Mouse (Mus musculus): ENCODE measurements around the gene Clcn5. TPM values are rescaled to one million over a fixed set of nuclear protein-coding genes. Genes with fewer than 3 reads are reported as not detected.

Gene Clcn5
- polyA plus RNA-seq, 1 experiment from 2014 or later = 9.9 TPM

- H3K27ac ChIP-seq (ENCODE audit: low read length) = no peak overlapping the region
- H3K27me3 ChIP-seq (ENCODE audit: control insufficient read depth, insufficient read depth, low read depth, low read length) = no peaks in the 10 kb centered on the region
- H3K36me3 ChIP-seq (ENCODE audit: control insufficient read depth, insufficient read depth, low read length) = no peaks in the 10 kb centered on the region
- H3K4me3 ChIP-seq (ENCODE audit: low read length) = no peak overlapping the region
- H3K9ac ChIP-seq (ENCODE audit: low read length) = no peak overlapping the region
- H3K4me2 ChIP-seq (ENCODE audit: low read depth, low read length) = no peak overlapping the region
- 73% methylated on average over 2 of the region's 2 CpGs for WGBS
- no peaks in the 10 kb centered on the region for H3K4me1 ChIP-seq (replicated peaks; ENCODE audit: control insufficient read depth, insufficient read depth, low read length)
- no peak for ATAC-seq (ENCODE audit: low read depth)
- H3K9me3 ChIP-seq (ENCODE audit: control insufficient read depth, low read length) = no peaks in the 10 kb centered on the region
Observed at GRCm38 (mm10) chrX:7292981-7293380, 26.2 kb downstream of the Clcn5 start.

- no peak for ATAC-seq (ENCODE audit: low read depth)
- Histone ChIP-seq H3K9me3 (ENCODE audit: control insufficient read depth, low read length) (no peaks in the 10 kb centered on the region), H3K4me2 (ENCODE audit: low read depth, low read length) (no peak overlapping the region), H3K27me3 (ENCODE audit: control insufficient read depth, insufficient read depth, low read depth, low read length) (no peaks in the 10 kb centered on the region), H3K36me3 (ENCODE audit: control insufficient read depth, insufficient read depth, low read length) (no peaks in the 10 kb centered on the region), H3K27ac (ENCODE audit: low read length) (no peak overlapping the region), H3K9ac (ENCODE audit: low read length) (no peak overlapping the region), H3K4me1 (replicated peaks; ENCODE audit: control insufficient read depth, insufficient read depth, low read length) (no peaks in the 10 kb centered on the region), H3K4me3 (ENCODE audit: low read length) (no peak overlapping the region)
- WGBS = 94% methylated on average over 8 of the region's 8 CpGs
Observed at GRCm38 (mm10) chrX:7292151-7292768, 26.9 kb downstream of the Clcn5 start.

- Histone ChIP-seq H3K9ac (ENCODE audit: low read length) (no peak overlapping the region), H3K27ac (ENCODE audit: low read length) (no peak overlapping the region), H3K9me3 (ENCODE audit: control insufficient read depth, low read length) (no peaks in the 10 kb centered on the region), H3K36me3 (ENCODE audit: control insufficient read depth, insufficient read depth, low read length) (no peaks in the 10 kb centered on the region), H3K4me2 (ENCODE audit: low read depth, low read length) (no peak overlapping the region), H3K4me1 (replicated peaks; ENCODE audit: control insufficient read depth, insufficient read depth, low read length) (no peaks in the 10 kb centered on the region), H3K27me3 (ENCODE audit: control insufficient read depth, insufficient read depth, low read depth, low read length) (no peaks in the 10 kb centered on the region), H3K4me3 (ENCODE audit: low read length) (no peak overlapping the region)
- 19% methylated on average over 2 of the region's 2 CpGs for WGBS
- no peak for ATAC-seq (ENCODE audit: low read depth)
Observed at GRCm38 (mm10) chrX:7288976-7289375, 30.2 kb downstream of the Clcn5 start.

- no peaks in the 10 kb centered on the region for H3K27me3 ChIP-seq (ENCODE audit: control insufficient read depth, insufficient read depth, low read depth, low read length)
- H3K36me3 ChIP-seq (ENCODE audit: control insufficient read depth, insufficient read depth, low read length) = no peaks in the 10 kb centered on the region
- no peaks in the 10 kb centered on the region for H3K4me1 ChIP-seq (replicated peaks; ENCODE audit: control insufficient read depth, insufficient read depth, low read length)
- 77% methylated on average over 2 of the region's 2 CpGs for WGBS
- no peaks in the 10 kb centered on the region for H3K9me3 ChIP-seq (ENCODE audit: control insufficient read depth, low read length)
- no peak overlapping the region for H3K4me2 ChIP-seq (ENCODE audit: low read depth, low read length)
- no peak for ATAC-seq (ENCODE audit: low read depth)
- H3K27ac ChIP-seq (ENCODE audit: low read length) = no peak overlapping the region
- no peak overlapping the region for H3K4me3 ChIP-seq (ENCODE audit: low read length)
- no peak overlapping the region for H3K9ac ChIP-seq (ENCODE audit: low read length)
Observed at GRCm38 (mm10) chrX:7287051-7287734, 32.0 kb downstream of the Clcn5 start.

GRCm38 (mm10) chrX:7282636-7283035 lies 36.5 kb downstream of the Clcn5 start:
- ATAC-seq (ENCODE audit: low read depth) = no peak
- Histone ChIP-seq H3K36me3 (ENCODE audit: control insufficient read depth, insufficient read depth, low read length) (no peaks in the 10 kb centered on the region), H3K4me3 (ENCODE audit: low read length) (no peak overlapping the region), H3K27ac (ENCODE audit: low read length) (no peak overlapping the region), H3K4me2 (ENCODE audit: low read depth, low read length) (no peak overlapping the region), H3K9ac (ENCODE audit: low read length) (no peak overlapping the region), H3K4me1 (replicated peaks; ENCODE audit: control insufficient read depth, insufficient read depth, low read length) (no peaks in the 10 kb centered on the region), H3K27me3 (ENCODE audit: control insufficient read depth, insufficient read depth, low read depth, low read length) (no peaks in the 10 kb centered on the region), H3K9me3 (ENCODE audit: control insufficient read depth, low read length) (no peaks in the 10 kb centered on the region)
- 61% methylated on average over 1 of the region's 1 CpGs for WGBS

- no peak for ATAC-seq (ENCODE audit: low read depth)
Observed at GRCm38 (mm10) chrX:7279722-7280121, 39.4 kb downstream of the Clcn5 start.

GRCm38 (mm10) chrX:7276564-7276963 lies 42.6 kb downstream of the Clcn5 start:
- Histone ChIP-seq H3K27me3 (ENCODE audit: control insufficient read depth, insufficient read depth, low read depth, low read length) (no peaks in the 10 kb centered on the region), H3K4me2 (ENCODE audit: low read depth, low read length) (no peak overlapping the region), H3K4me3 (ENCODE audit: low read length) (no peak overlapping the region), H3K36me3 (ENCODE audit: control insufficient read depth, insufficient read depth, low read length) (no peaks in the 10 kb centered on the region), H3K27ac (ENCODE audit: low read length) (no peak overlapping the region), H3K4me1 (replicated peaks; ENCODE audit: control insufficient read depth, insufficient read depth, low read length) (no peaks in the 10 kb centered on the region), H3K9me3 (ENCODE audit: control insufficient read depth, low read length) (no peaks in the 10 kb centered on the region), H3K9ac (ENCODE audit: low read length) (no peak overlapping the region)
- ATAC-seq (ENCODE audit: low read depth) = no peak
- WGBS = 71% methylated on average over 6 of the region's 6 CpGs

More at GRCm38 (mm10) chrX:7279722-7280121, 39.4 kb downstream of the Clcn5 start:
- Histone ChIP-seq H3K27ac (ENCODE audit: low read length) (no peak overlapping the region), H3K4me2 (ENCODE audit: low read depth, low read length) (no peak overlapping the region), H3K36me3 (ENCODE audit: control insufficient read depth, insufficient read depth, low read length) (no peaks in the 10 kb centered on the region), H3K9ac (ENCODE audit: low read length) (no peak overlapping the region), H3K27me3 (ENCODE audit: control insufficient read depth, insufficient read depth, low read depth, low read length) (no peaks in the 10 kb centered on the region), H3K4me3 (ENCODE audit: low read length) (no peak overlapping the region), H3K4me1 (replicated peaks; ENCODE audit: control insufficient read depth, insufficient read depth, low read length) (no peaks in the 10 kb centered on the region), H3K9me3 (ENCODE audit: control insufficient read depth, low read length) (no peaks in the 10 kb centered on the region)
- WGBS = 73% methylated on average over 5 of the region's 5 CpGs

GRCm38 (mm10) chrX:7261149-7261548 lies 58.0 kb downstream of the Clcn5 start:
- no peaks in the 10 kb centered on the region for H3K9me3 ChIP-seq (ENCODE audit: control insufficient read depth, low read length)
- no peak for ATAC-seq (ENCODE audit: low read depth)
- no peak overlapping the region for H3K27ac ChIP-seq (ENCODE audit: low read length)
- H3K4me2 ChIP-seq (ENCODE audit: low read depth, low read length) = no peak overlapping the region
- H3K27me3 ChIP-seq (ENCODE audit: control insufficient read depth, insufficient read depth, low read depth, low read length) = no peaks in the 10 kb centered on the region
- 93% methylated on average over 5 of the region's 5 CpGs for WGBS
- H3K4me1 ChIP-seq (replicated peaks; ENCODE audit: control insufficient read depth, insufficient read depth, low read length) = 0 out of 2 replicates have a peak, but pooled peaks cover 8% of the 10 kb centered on the region
- H3K9ac ChIP-seq (ENCODE audit: low read length) = no peak overlapping the region
- no peak overlapping the region for H3K4me3 ChIP-seq (ENCODE audit: low read length)
- H3K36me3 ChIP-seq (ENCODE audit: control insufficient read depth, insufficient read depth, low read length) = no peaks in the 10 kb centered on the region

- Histone ChIP-seq H3K27me3 (ENCODE audit: control insufficient read depth, insufficient read depth, low read depth, low read length) (no peaks in the 10 kb centered on the region), H3K9ac (ENCODE audit: low read length) (no peak overlapping the region), H3K4me1 (replicated peaks; ENCODE audit: control insufficient read depth, insufficient read depth, low read length) (0 out of 2 replicates have a peak, but pooled peaks cover 9% of the 10 kb centered on the region), H3K4me3 (ENCODE audit: low read length) (no peak overlapping the region), H3K36me3 (ENCODE audit: control insufficient read depth, insufficient read depth, low read length) (no peaks in the 10 kb centered on the region), H3K4me2 (ENCODE audit: low read depth, low read length) (no peak overlapping the region), H3K9me3 (ENCODE audit: control insufficient read depth, low read length) (no peaks in the 10 kb centered on the region), H3K27ac (ENCODE audit: low read length) (peak overlapping the region; percentile 52)
- WGBS = 58% methylated on average over 5 of the region's 5 CpGs
- ATAC-seq (ENCODE audit: low read depth) = no peak
Observed at GRCm38 (mm10) chrX:7260400-7261113, 58.6 kb downstream of the Clcn5 start.

All from lung, embryonic 16.5 days (tissue).